Mouse (Mus musculus): ENCODE measurements around the gene Gm20388. TPM values are rescaled to one million over a fixed set of nuclear protein-coding genes. Genes with fewer than 3 reads are reported as not detected.

Gm20388 gene
- polyA plus RNA-seq, 1 experiment from 2014 or later: 1.7 TPM

DNA sequence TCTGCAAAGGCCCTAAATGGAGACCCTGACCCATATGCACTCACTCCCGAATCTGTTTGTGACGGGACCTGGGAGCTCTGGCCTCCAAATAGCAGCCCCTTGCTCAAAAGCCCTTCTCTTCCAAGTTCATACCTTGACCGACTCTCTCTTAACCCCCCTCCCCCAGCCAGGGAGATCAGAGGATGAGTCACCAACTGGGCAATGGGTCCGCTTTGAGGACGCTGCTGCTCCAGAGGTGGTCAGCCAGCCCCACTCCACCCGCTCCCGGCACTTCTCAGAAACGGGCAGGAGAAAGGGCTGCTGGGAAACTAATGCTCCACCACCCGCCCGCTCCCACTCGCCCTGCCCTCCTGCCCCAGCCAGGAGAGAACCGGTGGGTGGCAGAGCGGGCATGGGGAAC, 1165.3 kb downstream of the Gm20388 start:
- no peaks in the 10 kb centered on the region for H3K9me3 ChIP-seq
- 1% methylated on average over 13 of the region's 13 CpGs for WGBS
- no peak overlapping the region for H3K27ac ChIP-seq
- no peaks in the 10 kb centered on the region for H3K36me3 ChIP-seq
- peaks cover 100% of the 10 kb centered on the region for H3K27me3 ChIP-seq (ENCODE audit: insufficient read depth, poor library complexity, severe bottlenecking)
- no peak overlapping the region for H3K4me3 ChIP-seq
- peaks cover 28% of the 10 kb centered on the region for H3K4me1 ChIP-seq (replicated peaks)
- peak; percentile 41 for DNase-seq (ENCODE audit: low spot score)

GRCm38 (mm10) chr8:121076555-121076954, 1165.9 kb downstream of the Gm20388 start:
- H3K4me1 ChIP-seq (replicated peaks): peaks cover 26% of the 10 kb centered on the region
- 7% methylated on average over 7 of the region's 7 CpGs for WGBS

DNA sequence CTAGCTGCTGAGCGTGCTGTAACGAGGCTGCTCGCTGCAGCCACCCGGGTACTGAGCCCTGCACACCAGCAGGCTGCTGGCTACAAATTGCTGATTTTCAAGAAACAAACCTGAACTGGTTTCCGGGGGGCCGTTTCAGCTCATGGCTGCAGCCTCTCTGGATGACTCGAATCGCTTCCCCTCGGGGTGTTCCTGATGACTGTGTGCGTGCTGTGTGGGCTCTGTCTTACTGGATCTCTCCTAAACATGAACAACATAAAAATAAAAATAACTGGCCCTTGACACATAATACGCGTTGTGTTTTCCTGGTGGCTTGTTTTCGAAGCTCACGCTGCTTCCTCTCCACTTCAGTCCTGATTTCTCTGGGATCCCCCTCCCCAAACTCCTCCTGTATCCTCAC, 1168.1 kb downstream of the Gm20388 start:
- peaks cover 29% of the 10 kb centered on the region for H3K4me1 ChIP-seq (replicated peaks)
- no peak overlapping the region for H3K4me3 ChIP-seq
- peaks cover 100% of the 10 kb centered on the region for H3K27me3 ChIP-seq (ENCODE audit: insufficient read depth, poor library complexity, severe bottlenecking)
- DNase-seq (ENCODE audit: low spot score): peak; percentile 28
- WGBS: 2% methylated on average over 14 of the region's 14 CpGs
- no peaks in the 10 kb centered on the region for H3K36me3 ChIP-seq
- H3K9me3 ChIP-seq: no peaks in the 10 kb centered on the region
- no peak overlapping the region for H3K27ac ChIP-seq

More at GRCm38 (mm10) chr8:121076555-121076954, 1165.9 kb downstream of the Gm20388 start:
- no peak overlapping the region for H3K4me3 ChIP-seq
- peak; percentile 11 for DNase-seq (ENCODE audit: low spot score)
- H3K27me3 ChIP-seq (ENCODE audit: insufficient read depth, poor library complexity, severe bottlenecking): peaks cover 100% of the 10 kb centered on the region
- no peak overlapping the region for H3K27ac ChIP-seq
- H3K36me3 ChIP-seq: no peaks in the 10 kb centered on the region
- no peaks in the 10 kb centered on the region for H3K9me3 ChIP-seq

GRCm38 (mm10) chr8:121079201-121079600, 1168.6 kb downstream of the Gm20388 start:
- DNase-seq (ENCODE audit: low spot score): no peak
- no peaks in the 10 kb centered on the region for H3K9me3 ChIP-seq
- 2% methylated on average over 7 of the region's 7 CpGs for WGBS
- H3K4me3 ChIP-seq: no peak overlapping the region
- H3K36me3 ChIP-seq: no peaks in the 10 kb centered on the region
- H3K4me1 ChIP-seq (replicated peaks): peaks cover 33% of the 10 kb centered on the region
- H3K27me3 ChIP-seq (ENCODE audit: insufficient read depth, poor library complexity, severe bottlenecking): peaks cover 100% of the 10 kb centered on the region
- H3K27ac ChIP-seq: no peak overlapping the region

GRCm38 (mm10) chr8:121079944-121080343, 1169.3 kb downstream of the Gm20388 start:
- Histone ChIP-seq H3K27ac (no peak overlapping the region), H3K4me3 (no peak overlapping the region), H3K9me3 (no peaks in the 10 kb centered on the region), H3K4me1 (replicated peaks) (peaks cover 41% of the 10 kb centered on the region), H3K36me3 (no peaks in the 10 kb centered on the region), H3K27me3 (ENCODE audit: insufficient read depth, poor library complexity, severe bottlenecking) (peaks cover 100% of the 10 kb centered on the region)
- peak; percentile 43 for DNase-seq (ENCODE audit: low spot score)
- WGBS: 3% methylated on average over 12 of the region's 12 CpGs

GRCm38 (mm10) chr8:121080361-121081090, 1169.9 kb downstream of the Gm20388 start:
- no peak overlapping the region for H3K4me3 ChIP-seq
- DNase-seq (ENCODE audit: low spot score): peak; percentile 46
- WGBS: under 1% methylated on average over 49 of the region's 49 CpGs

GRCm38 (mm10) chr8:121081398-121081797, 1170.8 kb downstream of the Gm20388 start:
- H3K36me3 ChIP-seq: no peaks in the 10 kb centered on the region
- WGBS: 2% methylated on average over 7 of the region's 7 CpGs
- no peak overlapping the region for H3K4me3 ChIP-seq
- H3K4me1 ChIP-seq (replicated peaks): peaks cover 41% of the 10 kb centered on the region
- DNase-seq (ENCODE audit: low spot score): peak; percentile 6
- H3K9me3 ChIP-seq: no peaks in the 10 kb centered on the region
- H3K27me3 ChIP-seq (ENCODE audit: insufficient read depth, poor library complexity, severe bottlenecking): peaks cover 100% of the 10 kb centered on the region
- H3K27ac ChIP-seq: no peak overlapping the region

More at GRCm38 (mm10) chr8:121080361-121081090, 1169.9 kb downstream of the Gm20388 start:
- Histone ChIP-seq H3K27ac (no peak overlapping the region), H3K36me3 (no peaks in the 10 kb centered on the region), H3K9me3 (no peaks in the 10 kb centered on the region), H3K4me1 (replicated peaks) (peaks cover 44% of the 10 kb centered on the region), H3K27me3 (ENCODE audit: insufficient read depth, poor library complexity, severe bottlenecking) (peaks cover 100% of the 10 kb centered on the region)

DNA sequence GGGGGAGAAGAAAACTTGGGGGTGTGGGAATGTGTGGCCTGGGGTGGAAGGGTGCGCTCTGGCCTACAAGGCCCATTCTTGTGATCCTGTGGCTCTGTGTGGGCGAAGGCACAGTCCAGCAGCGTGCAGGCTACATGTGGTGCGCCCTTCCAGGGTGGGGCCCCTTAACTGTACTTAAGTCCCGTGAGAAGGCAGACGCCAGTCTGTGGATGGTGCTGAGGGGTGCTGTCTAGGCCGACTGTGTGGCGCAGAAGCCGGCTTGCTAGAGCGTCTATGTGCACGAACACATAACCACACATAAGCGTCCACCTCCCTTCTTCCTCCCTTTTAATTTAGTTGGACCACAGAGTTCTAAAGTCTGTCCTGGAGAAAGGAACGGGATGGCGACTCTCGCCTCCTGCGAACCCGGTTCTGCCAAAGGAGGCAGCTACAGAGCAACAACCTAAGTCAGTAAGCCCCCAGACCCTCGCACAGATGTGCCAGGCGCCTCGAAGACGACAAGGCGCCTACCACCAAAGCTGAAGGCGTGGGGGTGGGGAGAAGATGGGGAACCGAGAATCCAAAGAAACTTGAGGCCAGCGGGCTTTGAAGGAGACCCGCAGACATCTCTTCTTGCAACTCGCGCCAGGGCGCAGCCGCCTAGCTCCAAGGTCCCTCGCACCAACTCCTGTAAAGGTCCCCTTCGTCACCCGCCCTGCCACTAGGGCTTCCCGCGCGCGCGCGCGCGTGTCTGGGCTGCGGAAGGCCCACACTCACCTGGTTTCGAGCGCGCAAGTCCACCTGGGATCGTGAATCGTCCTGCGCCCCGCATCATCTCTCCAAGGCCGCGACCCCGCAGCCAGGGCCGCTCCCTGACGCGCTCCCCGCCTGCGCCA, 1171.8 kb downstream of the Gm20388 start:
- peak overlapping the region; percentile 59 for H3K4me3 ChIP-seq
- peaks cover 100% of the 10 kb centered on the region for H3K27me3 ChIP-seq (ENCODE audit: insufficient read depth, poor library complexity, severe bottlenecking)
- H3K27ac ChIP-seq: no peak overlapping the region
- peak; percentile 50 for DNase-seq (ENCODE audit: low spot score)
- peaks cover 41% of the 10 kb centered on the region for H3K4me1 ChIP-seq (replicated peaks)
- WGBS: 1% methylated on average over 57 of the region's 57 CpGs
- no peaks in the 10 kb centered on the region for H3K9me3 ChIP-seq
- H3K36me3 ChIP-seq: no peaks in the 10 kb centered on the region

GRCm38 (mm10) chr8:121083093-121083935, 1172.7 kb downstream of the Gm20388 start:
- peaks cover 41% of the 10 kb centered on the region for H3K4me1 ChIP-seq (replicated peaks)
- peak overlapping the region; percentile 4; the same call in 1 of the 2 replicates for H3K27ac ChIP-seq
- WGBS: under 1% methylated on average over 89 of the region's 89 CpGs

DNA sequence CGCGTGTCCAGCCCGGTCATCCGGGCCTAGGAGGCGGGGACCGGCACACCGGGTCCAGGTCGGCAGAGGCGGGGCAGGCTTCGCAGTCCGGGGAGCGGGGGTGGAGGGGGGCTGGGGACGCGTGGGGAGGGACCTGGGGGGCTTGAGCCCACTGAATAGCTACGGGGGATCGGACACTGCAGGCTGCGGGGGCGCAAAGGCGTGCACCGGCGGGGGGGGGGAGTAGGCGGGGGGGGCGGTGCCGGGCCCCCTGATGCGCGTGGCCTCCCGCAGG, 1173.2 kb downstream of the Gm20388 start:
- Histone ChIP-seq H3K4me3 (peak overlapping the region; percentile 59), H3K27me3 (ENCODE audit: insufficient read depth, poor library complexity, severe bottlenecking) (peaks cover 100% of the 10 kb centered on the region), H3K4me1 (replicated peaks) (peaks cover 41% of the 10 kb centered on the region), H3K36me3 (no peaks in the 10 kb centered on the region), H3K27ac (peak overlapping the region; percentile 4; the same call in 1 of the 2 replicates), H3K9me3 (no peaks in the 10 kb centered on the region)
- WGBS: 4% methylated on average over 20 of the region's 27 CpGs
- DNase-seq (ENCODE audit: low spot score): no peak

More at GRCm38 (mm10) chr8:121083093-121083935, 1172.7 kb downstream of the Gm20388 start:
- peak overlapping the region; percentile 59 for H3K4me3 ChIP-seq
- H3K27me3 ChIP-seq (ENCODE audit: insufficient read depth, poor library complexity, severe bottlenecking): peaks cover 100% of the 10 kb centered on the region
- H3K9me3 ChIP-seq: no peaks in the 10 kb centered on the region
- no peaks in the 10 kb centered on the region for H3K36me3 ChIP-seq
- DNase-seq (ENCODE audit: low spot score): peak; percentile 77

GRCm38 (mm10) chr8:121084210-121084951, 1173.7 kb downstream of the Gm20388 start, which contains the start of gene Foxf1:
Foxf1 (plus strand) TSS chr8:121084386.
- H3K4me1 ChIP-seq (replicated peaks): peaks cover 45% of the 10 kb centered on the region
- peak within 1 kb of the TSS; percentile 4; the same call in 1 of the 2 replicates for H3K27ac ChIP-seq
- H3K9me3 ChIP-seq: no peaks in the 10 kb centered on the region
- H3K4me3 ChIP-seq: peak within 1 kb of the TSS; percentile 59
- DNase-seq (ENCODE audit: low spot score): peak; percentile 75
- H3K27me3 ChIP-seq (ENCODE audit: insufficient read depth, poor library complexity, severe bottlenecking): peaks cover 100% of the 10 kb centered on the region
- no peaks in the 10 kb centered on the region for H3K36me3 ChIP-seq
- under 1% methylated on average over 72 of the region's 83 CpGs for WGBS

GRCm38 (mm10) chr8:121085011-121085410, 1174.4 kb downstream of the Gm20388 start:
- no peaks in the 10 kb centered on the region for H3K36me3 ChIP-seq
- peak overlapping the region; percentile 59 for H3K4me3 ChIP-seq
- WGBS: under 1% methylated on average over 30 of the region's 30 CpGs
- peaks cover 51% of the 10 kb centered on the region for H3K4me1 ChIP-seq (replicated peaks)
- no peak overlapping the region for H3K27ac ChIP-seq
- no peaks in the 10 kb centered on the region for H3K9me3 ChIP-seq
- DNase-seq (ENCODE audit: low spot score): peak; percentile 54
- H3K27me3 ChIP-seq (ENCODE audit: insufficient read depth, poor library complexity, severe bottlenecking): peaks cover 100% of the 10 kb centered on the region

Data from hindbrain, embryonic 10.5 days (tissue).